Mouse (Mus musculus): ENCODE results near the gene Pgm2.

Pgm2 gene

GRCm38 (mm10) chr5:64077353-64077752 lies 15.4 kb upstream of the Pgm2 start:
- no peak for DNase-seq

GRCm38 (mm10) chr5:64078740-64079461 lies 13.8 kb upstream of the Pgm2 start:
- no peak for DNase-seq

GRCm38 (mm10) chr5:64079462-64079817 lies 13.3 kb upstream of the Pgm2 start:
- DNase-seq: no peak

- DNase-seq: no peak
Observed at GRCm38 (mm10) chr5:64083447-64084359, 9.0 kb upstream of the Pgm2 start.

- DNase-seq: no peak
Observed at GRCm38 (mm10) chr5:64085405-64085804, 7.3 kb upstream of the Pgm2 start.

- DNase-seq: no peak
Observed at GRCm38 (mm10) chr5:64088740-64089139, 4.0 kb upstream of the Pgm2 start.

- DNase-seq: no peak
Observed at GRCm38 (mm10) chr5:64093349-64093871, 660 bp downstream of the Pgm2 start.

- DNase-seq: no peak
Observed at GRCm38 (mm10) chr5:64095342-64095993, 2.7 kb downstream of the Pgm2 start.

GRCm38 (mm10) chr5:64101993-64102716 lies 9.4 kb downstream of the Pgm2 start:
- no peak for DNase-seq

- DNase-seq: no peak
Observed at GRCm38 (mm10) chr5:64102717-64103075, 9.9 kb downstream of the Pgm2 start.

GRCm38 (mm10) chr5:64107596-64108289 lies 15.0 kb downstream of the Pgm2 start:
- no peak for DNase-seq

- no peak for DNase-seq
Observed at GRCm38 (mm10) chr5:64109217-64109616, 16.5 kb downstream of the Pgm2 start.

GRCm38 (mm10) chr5:64112360-64112759 lies 19.6 kb downstream of the Pgm2 start:
- no peak for DNase-seq

GRCm38 (mm10) chr5:64114210-64114609 lies 21.5 kb downstream of the Pgm2 start:
- no peak for DNase-seq

GRCm38 (mm10) chr5:64117191-64117590 lies 24.4 kb downstream of the Pgm2 start:
- no peak for DNase-seq

- DNase-seq: no peak
Observed at GRCm38 (mm10) chr5:64125783-64126182, 33.0 kb downstream of the Pgm2 start.

- DNase-seq: no peak
Observed at GRCm38 (mm10) chr5:64131550-64131949, 38.8 kb downstream of the Pgm2 start.

GRCm38 (mm10) chr5:64133901-64134300 lies 41.2 kb downstream of the Pgm2 start:
- DNase-seq: no peak

GRCm38 (mm10) chr5:64136325-64136724 lies 43.6 kb downstream of the Pgm2 start:
- DNase-seq: no peak

- no peak for DNase-seq
Observed at GRCm38 (mm10) chr5:64140202-64140601, 47.5 kb downstream of the Pgm2 start.

GRCm38 (mm10) chr5:64144315-64144714 lies 51.6 kb downstream of the Pgm2 start:
- DNase-seq: no peak

- no peak for DNase-seq
Observed at GRCm38 (mm10) chr5:64146384-64147005, 53.7 kb downstream of the Pgm2 start.

All from right cerebral cortex, postnatal 4 days (tissue).